Mouse (Mus musculus): ENCODE data around the gene Ambp.

Gene Ambp

GRCm38 (mm10) chr4:63118639-63119437, 35.8 kb downstream of the Ambp start:
- peak; percentile 28 to 60 for DNase-seq (ENCODE audit: low spot score in 2 of 2)

GRCm38 (mm10) chr4:63105651-63106050, 48.9 kb downstream of the Ambp start:
- no peak for DNase-seq (ENCODE audit: low spot score in 2 of 2)

- DNase-seq (ENCODE audit: low spot score in 2 of 2): no peak
Observed at GRCm38 (mm10) chr4:63102025-63102424, 52.6 kb downstream of the Ambp start.

- no peak for DNase-seq (ENCODE audit: low spot score in 2 of 2)
Observed at GRCm38 (mm10) chr4:63100478-63100877, 54.1 kb downstream of the Ambp start.

- DNase-seq (ENCODE audit: low spot score in 2 of 2): no peak
Observed at GRCm38 (mm10) chr4:63097603-63098002, 57.0 kb downstream of the Ambp start.

Data from natural killer cell, adult 2 months (primary cell).